Mouse (Mus musculus) intestine, postnatal 0 days (tissue): ENCODE results near the gene Hoxa6. TPM values are rescaled to one million over a fixed set of nuclear protein-coding genes. Genes with fewer than 3 reads are reported as not detected.

Source experiments
- ATAC-seq: fragments of 200-750 bp; cut with Nextera tagmentation; 2 replicates; pipeline ENCODE4 v1.8.0; 2017; ENCODE audit warnings: mild to moderate bottlenecking, moderate TSS enrichment, moderate library complexity
- H3K27ac ChIP-seq: fragments of 300-500 bp; sonication (generic); 2 replicates; pipeline ENCODE4 v1.5.1; 2014; ENCODE audit warnings: mild to moderate bottlenecking, low read depth, low read length, moderate library complexity
- H3K27me3 ChIP-seq: fragments of 300-500 bp; sonication (generic); replicated peaks from 2 replicates; pipeline ENCODE4 v1.6.1; 2014; ENCODE audit warnings: low read length, mixed read lengths; ENCODE audit not compliant: control insufficient read depth, insufficient read depth
- H3K36me3 ChIP-seq: fragments of 300-500 bp; sonication (generic); 2 replicates; pipeline ENCODE4 v1.6.1; 2014; ENCODE audit warnings: mild to moderate bottlenecking, moderate library complexity; ENCODE audit not compliant: control insufficient read depth, insufficient read depth
- H3K4me1 ChIP-seq: fragments of 300-500 bp; sonication (generic); replicated peaks from 2 replicates; pipeline ENCODE4 v1.6.1; 2014; ENCODE audit warnings: antibody characterized with exemption, low read length, mixed read lengths; ENCODE audit not compliant: control insufficient read depth, insufficient read depth
- H3K4me2 ChIP-seq: fragments of 300-500 bp; sonication (generic); replicated peaks from 2 replicates; pipeline ENCODE4 v1.6.1; 2014; ENCODE audit warnings: low read depth, mild to moderate bottlenecking, moderate library complexity
- H3K4me3 ChIP-seq: fragments of 300-500 bp; sonication (generic); 2 replicates; pipeline ENCODE4 v1.5.1; 2014; ENCODE audit warnings: low read depth, low read length
- H3K9ac ChIP-seq: fragments of 300-500 bp; sonication (generic); 2 replicates; pipeline ENCODE4 v1.6.1; 2014; ENCODE audit warnings: mild to moderate bottlenecking, low read depth, low read length
- H3K9me3 ChIP-seq: fragments of 300-500 bp; sonication (generic); 2 replicates; pipeline ENCODE4 v1.6.1; 2016; ENCODE audit warnings: mixed run types; ENCODE audit not compliant: control insufficient read depth
- CTCF ChIP-seq: sonication (generic); IDR thresholded peaks from 2 replicates; pipeline ENCODE4 v1.5.1; 2016; ENCODE audit warnings: low read depth, mild to moderate bottlenecking, control low read depth, antibody characterized with exemption, moderate library complexity
- WGBS: fragments of 180-500 bp; shearing (Covaris S2); extraction: QIAGEN DNeasy Blood & Tissue Kit; methylation state at CpG from one replicate; pipeline ENCODE4 v1.1.7; 2014; 5-methylcytosine and 5-hydroxymethylcytosine counted together
- polyA plus RNA-seq: library from polyadenylated mRNA; unstranded; fragments of >200 nt; fragmentation: Nextera tagmentation; extraction: Ambion mirVana; gene quantifications from 2 replicates; pipeline ENCODE4 v1.2.1, GENCODE M21; 2015

The Hoxa6 gene
- polyA plus RNA-seq, 1 experiment from 2014 or later, result 0.76 TPM

GRCm38 (mm10) chr6:52185222-52185621 lies 23.3 kb downstream of the Hoxa6 start:
- 6% methylated on average over 19 of the region's 19 CpGs for WGBS
- no peak overlapping the region for H3K9ac ChIP-seq
- no peaks in the 10 kb centered on the region for H3K36me3 ChIP-seq
- H3K9me3 ChIP-seq, result no peaks in the 10 kb centered on the region
- ATAC-seq, result no peak
- peak overlapping the region; percentile 51 for H3K4me2 ChIP-seq
- peaks cover 13% of the 10 kb centered on the region; the same call in 1 of the 2 replicates for H3K4me1 ChIP-seq
- TF ChIP-seq CTCF, result no peak
- no peak overlapping the region for H3K27ac ChIP-seq
- 0 out of 2 replicates have a peak, but pooled peaks cover 4% of the 10 kb centered on the region for H3K27me3 ChIP-seq
- H3K4me3 ChIP-seq, result peak overlapping the region; percentile 17; the same call in 1 of the 2 replicates

GRCm38 (mm10) chr6:52184668-52185067 lies 23.9 kb downstream of the Hoxa6 start:
- ATAC-seq, result no peak
- H3K4me2 ChIP-seq, result peak overlapping the region; percentile 51
- no peaks in the 10 kb centered on the region for H3K9me3 ChIP-seq
- 39% methylated on average over 6 of the region's 6 CpGs for WGBS
- no peak overlapping the region for H3K27ac ChIP-seq
- H3K36me3 ChIP-seq, result no peaks in the 10 kb centered on the region
- 0 out of 2 replicates have a peak, but pooled peaks cover 4% of the 10 kb centered on the region for H3K27me3 ChIP-seq
- H3K9ac ChIP-seq, result no peak overlapping the region
- H3K4me1 ChIP-seq, result 0 out of 2 replicates have a peak, but pooled peaks cover 8% of the 10 kb centered on the region
- no peak for TF ChIP-seq CTCF
- H3K4me3 ChIP-seq, result no peak overlapping the region

DNA sequence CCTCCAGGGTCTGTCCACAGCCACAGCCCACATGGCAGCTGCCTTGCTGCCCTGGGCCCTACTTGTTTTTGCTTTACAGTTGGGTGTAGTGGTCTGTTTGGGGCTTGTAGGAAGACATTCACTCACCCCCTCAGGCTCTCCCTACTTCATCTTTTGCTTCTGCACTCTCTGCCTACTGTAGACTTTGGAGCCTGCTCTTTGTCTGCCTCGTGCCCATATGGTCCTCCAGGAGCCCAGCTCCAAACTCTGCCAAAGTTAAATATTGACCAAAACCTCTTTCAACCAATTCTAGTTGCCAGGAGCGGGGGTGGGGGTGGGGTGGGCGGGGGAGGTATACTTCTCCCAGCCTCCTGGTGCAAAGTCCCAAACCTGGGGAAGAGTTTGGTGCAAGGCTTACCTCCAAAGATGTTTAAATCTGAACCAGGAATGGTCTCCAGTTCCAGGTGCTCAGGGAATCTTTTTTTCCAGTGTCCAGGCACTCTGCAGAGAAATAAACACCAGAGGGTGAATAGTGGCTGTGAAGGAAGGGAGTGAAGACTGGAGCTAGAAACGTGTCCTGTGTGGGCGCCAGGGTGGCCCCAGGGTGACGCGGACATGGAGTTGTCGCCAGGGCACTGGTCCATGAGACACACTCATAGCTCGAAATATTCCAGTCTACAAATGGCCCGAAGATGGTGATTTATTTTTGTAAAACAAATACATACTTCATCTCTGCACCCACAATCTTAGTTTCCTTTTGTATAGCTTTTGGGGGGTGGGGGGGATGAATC lies 25.0 kb downstream of the Hoxa6 start:
- 0 out of 2 replicates have a peak, but pooled peaks cover 3% of the 10 kb centered on the region for H3K4me1 ChIP-seq
- ATAC-seq, result peak; percentile 51

DNA sequence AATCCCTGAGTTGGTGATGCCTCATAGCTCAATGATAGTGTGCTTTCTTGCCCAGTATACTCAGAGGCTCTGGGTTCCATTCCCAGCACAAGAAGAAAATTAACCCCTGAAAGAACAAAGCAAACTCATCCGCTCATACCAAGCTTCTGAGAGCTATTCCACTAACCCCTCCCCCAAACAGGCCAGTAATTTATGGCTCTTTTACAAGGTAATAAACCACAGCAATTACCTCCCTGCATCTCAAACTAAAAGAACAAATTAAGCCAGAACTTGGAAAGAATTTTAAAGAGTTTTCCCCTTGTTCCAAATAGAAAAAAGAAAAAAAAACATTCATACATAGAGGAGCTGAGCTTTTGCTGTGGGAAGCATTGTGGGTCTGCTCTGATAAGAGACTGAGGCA lies 25.7 kb downstream of the Hoxa6 start:
- Histone ChIP-seq H3K4me2 (0 out of 2 replicates have a peak overlapping the region, but pooled peaks have one; percentile 51), H3K4me3 (0 out of 2 replicates have a peak overlapping the region, but pooled peaks have one; percentile 13), H3K9me3 (no peaks in the 10 kb centered on the region), H3K27me3 (peaks cover 11% of the 10 kb centered on the region; the same call in 1 of the 2 replicates), H3K36me3 (no peaks in the 10 kb centered on the region), H3K4me1 (0 out of 2 replicates have a peak, but pooled peaks cover 3% of the 10 kb centered on the region), H3K9ac (no peak overlapping the region), H3K27ac (no peak overlapping the region)
- WGBS, result 15% methylated on average over 1 of the region's 1 CpGs
- TF ChIP-seq CTCF, result no peak
- no peak for ATAC-seq

More for the DNA sequence above, 25.0 kb downstream of the Hoxa6 start:
- WGBS, result 19% methylated on average over 10 of the region's 10 CpGs
- TF ChIP-seq CTCF, result no peak
- Histone ChIP-seq H3K4me3 (0 out of 2 replicates have a peak overlapping the region, but pooled peaks have one; percentile 13), H3K27me3 (0 out of 2 replicates have a peak, but pooled peaks cover 9% of the 10 kb centered on the region), H3K27ac (peak overlapping the region; percentile 24; the same call in 1 of the 2 replicates), H3K9ac (no peak overlapping the region), H3K4me2 (peak overlapping the region; percentile 51), H3K9me3 (no peaks in the 10 kb centered on the region), H3K36me3 (no peaks in the 10 kb centered on the region)

DNA sequence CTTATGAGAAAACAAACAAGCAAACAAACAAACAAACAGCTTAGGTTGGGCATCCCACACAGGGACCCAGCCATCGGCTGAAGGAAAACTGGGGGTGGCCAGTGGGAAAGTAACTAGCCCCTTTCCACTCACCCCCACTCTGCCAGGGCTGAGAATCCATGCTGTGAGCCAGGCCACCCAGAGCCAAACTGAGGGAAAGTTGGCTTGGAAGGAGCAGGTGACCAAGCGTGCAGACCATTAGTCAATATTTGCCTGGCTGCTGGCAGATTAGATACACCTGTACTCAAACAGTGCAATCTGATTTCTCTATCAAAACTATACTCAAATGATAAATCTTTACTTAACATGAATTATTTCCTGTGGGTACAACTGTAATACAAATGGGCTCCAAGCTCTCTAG lies 26.5 kb downstream of the Hoxa6 start:
- no peaks in the 10 kb centered on the region for H3K36me3 ChIP-seq
- ATAC-seq, result no peak
- 0 out of 2 replicates have a peak, but pooled peaks cover 3% of the 10 kb centered on the region for H3K4me1 ChIP-seq
- H3K27me3 ChIP-seq, result peaks cover 16% of the 10 kb centered on the region; the same call in 1 of the 2 replicates
- WGBS, result 36% methylated on average over 2 of the region's 2 CpGs
- no peak overlapping the region for H3K4me3 ChIP-seq
- H3K4me2 ChIP-seq, result no peak overlapping the region
- H3K9ac ChIP-seq, result no peak overlapping the region
- H3K27ac ChIP-seq, result no peak overlapping the region
- no peaks in the 10 kb centered on the region for H3K9me3 ChIP-seq
- no peak for TF ChIP-seq CTCF

DNA sequence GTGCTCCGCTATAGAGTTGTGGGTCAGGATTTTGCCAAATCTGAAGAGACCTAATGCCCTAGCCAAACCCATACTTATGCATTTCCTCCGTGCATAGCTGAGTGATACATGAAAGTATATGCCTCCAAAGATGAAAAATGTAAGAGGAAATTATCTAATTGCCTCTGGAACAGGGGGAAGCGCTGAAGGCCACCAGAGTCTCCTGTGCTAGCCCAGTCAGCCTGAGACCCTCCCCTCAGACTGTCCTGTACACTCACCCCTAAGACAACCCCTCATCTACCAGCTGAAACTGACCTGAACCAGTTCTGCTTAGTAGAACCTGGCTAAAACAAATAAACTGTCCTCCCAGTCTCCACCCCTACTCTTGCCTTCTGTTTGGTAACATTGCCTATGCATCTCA lies 27.8 kb downstream of the Hoxa6 start:
- Histone ChIP-seq H3K4me2 (peak overlapping the region; percentile 76), H3K9ac (no peak overlapping the region), H3K27me3 (peaks cover 12% of the 10 kb centered on the region; the same call in 1 of the 2 replicates), H3K4me3 (peak overlapping the region; percentile 61; the same call in 1 of the 2 replicates), H3K9me3 (no peaks in the 10 kb centered on the region), H3K4me1 (0 out of 2 replicates have a peak, but pooled peaks cover 3% of the 10 kb centered on the region), H3K36me3 (no peaks in the 10 kb centered on the region), H3K27ac (0 out of 2 replicates have a peak overlapping the region, but pooled peaks have one; percentile 58)
- 58% methylated on average over 3 of the region's 3 CpGs for WGBS
- no peak for ATAC-seq
- no peak for TF ChIP-seq CTCF
